Mouse (Mus musculus): Measurements from ENCODE around the gene Trpv2. TPM values are rescaled to one million over a fixed set of nuclear protein-coding genes. Genes with fewer than 3 reads are reported as not detected.

Trpv2 gene
- polyA plus RNA-seq, 1 experiment from 2014 or later = 19.8 TPM

- H3K4me3 ChIP-seq = no peak overlapping the region
- WGBS = 64% methylated on average over 4 of the region's 4 CpGs
- H3K27me3 ChIP-seq = no peaks in the 10 kb centered on the region
Observed at GRCm38 (mm10) chr11:62622850-62623249, 48.6 kb downstream of the Trpv2 start.

GRCm38 (mm10) chr11:62624341-62625291 is 50.3 kb downstream of the Trpv2 start:
- H3K36me3 ChIP-seq = no peaks in the 10 kb centered on the region
- H3K9me3 ChIP-seq = no peaks in the 10 kb centered on the region
- H3K27me3 ChIP-seq = no peaks in the 10 kb centered on the region
- 62% methylated on average over 10 of the region's 10 CpGs for WGBS
- no peak overlapping the region for H3K9ac ChIP-seq (replicated peaks)
- no peak overlapping the region for H3K4me3 ChIP-seq
- H3K4me2 ChIP-seq (replicated peaks) = no peak overlapping the region
- peak; percentile 83 for ATAC-seq (replicated peaks)
- peaks cover 29% of the 10 kb centered on the region for H3K4me1 ChIP-seq
- H3K27ac ChIP-seq (replicated peaks) = peak overlapping the region; percentile 88

More at GRCm38 (mm10) chr11:62622850-62623249, 48.6 kb downstream of the Trpv2 start:
- no peak for ATAC-seq (replicated peaks)
- Histone ChIP-seq H3K4me1 (peaks cover 15% of the 10 kb centered on the region), H3K9ac (replicated peaks) (no peak overlapping the region), H3K9me3 (no peaks in the 10 kb centered on the region), H3K27ac (replicated peaks) (no peak overlapping the region), H3K4me2 (replicated peaks) (no peak overlapping the region), H3K36me3 (no peaks in the 10 kb centered on the region)

GRCm38 (mm10) chr11:62629352-62630224 is 55.3 kb downstream of the Trpv2 start:
- no peaks in the 10 kb centered on the region for H3K36me3 ChIP-seq
- 0 out of 2 replicates have a peak overlapping the region, but pooled peaks have one; percentile 22 for H3K4me3 ChIP-seq
- H3K27me3 ChIP-seq = no peaks in the 10 kb centered on the region
- H3K9me3 ChIP-seq = no peaks in the 10 kb centered on the region
- H3K4me2 ChIP-seq (replicated peaks) = peak overlapping the region; percentile 46
- peak overlapping the region; percentile 80 for H3K27ac ChIP-seq (replicated peaks)
- H3K4me1 ChIP-seq = peaks cover 39% of the 10 kb centered on the region
- 4% methylated on average over 9 of the region's 9 CpGs for WGBS
- H3K9ac ChIP-seq (replicated peaks) = peak overlapping the region; percentile 31; the same call in 1 of the 2 replicates
- ATAC-seq (replicated peaks) = no peak

- 2% methylated on average over 11 of the region's 11 CpGs for WGBS
- peak; percentile 75 for ATAC-seq (replicated peaks)
- H3K4me3 ChIP-seq = peak overlapping the region; percentile 22
- no peaks in the 10 kb centered on the region for H3K9me3 ChIP-seq
- no peaks in the 10 kb centered on the region for H3K36me3 ChIP-seq
- H3K4me2 ChIP-seq (replicated peaks) = peak overlapping the region; percentile 46
- H3K4me1 ChIP-seq = peaks cover 33% of the 10 kb centered on the region
- H3K27me3 ChIP-seq = no peaks in the 10 kb centered on the region
- peak overlapping the region; percentile 31 for H3K9ac ChIP-seq (replicated peaks)
- peak overlapping the region; percentile 80 for H3K27ac ChIP-seq (replicated peaks)
Observed at GRCm38 (mm10) chr11:62630225-62630821, 56.0 kb downstream of the Trpv2 start.

- H3K27ac ChIP-seq (replicated peaks) = no peak overlapping the region
- H3K27me3 ChIP-seq = no peaks in the 10 kb centered on the region
- 22% methylated on average over 4 of the region's 4 CpGs for WGBS
- H3K9me3 ChIP-seq = no peaks in the 10 kb centered on the region
- no peaks in the 10 kb centered on the region for H3K36me3 ChIP-seq
- H3K4me2 ChIP-seq (replicated peaks) = no peak overlapping the region
- no peak overlapping the region for H3K9ac ChIP-seq (replicated peaks)
- 0 out of 2 replicates have a peak, but pooled peaks have one; percentile 26 for ATAC-seq (replicated peaks)
- H3K4me1 ChIP-seq = peaks cover 33% of the 10 kb centered on the region
- H3K4me3 ChIP-seq = no peak overlapping the region
Observed at GRCm38 (mm10) chr11:62631138-62631537, 56.9 kb downstream of the Trpv2 start.

- Histone ChIP-seq H3K4me2 (replicated peaks) (no peak overlapping the region), H3K27ac (replicated peaks) (no peak overlapping the region), H3K36me3 (no peaks in the 10 kb centered on the region), H3K4me3 (no peak overlapping the region), H3K9ac (replicated peaks) (no peak overlapping the region), H3K4me1 (peaks cover 21% of the 10 kb centered on the region), H3K27me3 (no peaks in the 10 kb centered on the region), H3K9me3 (no peaks in the 10 kb centered on the region)
- WGBS = 71% methylated on average over 3 of the region's 3 CpGs
- no peak for ATAC-seq (replicated peaks)
Observed at GRCm38 (mm10) chr11:62635406-62635805, 61.1 kb downstream of the Trpv2 start.

- H3K36me3 ChIP-seq = no peaks in the 10 kb centered on the region
- H3K4me2 ChIP-seq (replicated peaks) = no peak overlapping the region
- ATAC-seq (replicated peaks) = no peak
- no peaks in the 10 kb centered on the region for H3K9me3 ChIP-seq
- H3K4me1 ChIP-seq = peaks cover 12% of the 10 kb centered on the region; the same call in 1 of the 2 replicates
- H3K27me3 ChIP-seq = no peaks in the 10 kb centered on the region
- no peak overlapping the region for H3K9ac ChIP-seq (replicated peaks)
- H3K4me3 ChIP-seq = no peak overlapping the region
- H3K27ac ChIP-seq (replicated peaks) = no peak overlapping the region
- WGBS = 63% methylated on average over 11 of the region's 11 CpGs
Observed at GRCm38 (mm10) chr11:62636105-62636839, 62.0 kb downstream of the Trpv2 start.

- Histone ChIP-seq H3K27ac (replicated peaks) (no peak overlapping the region), H3K4me1 (peaks cover 13% of the 10 kb centered on the region; the same call in 1 of the 2 replicates), H3K4me2 (replicated peaks) (no peak overlapping the region), H3K27me3 (no peaks in the 10 kb centered on the region), H3K9me3 (no peaks in the 10 kb centered on the region), H3K4me3 (no peak overlapping the region), H3K9ac (replicated peaks) (no peak overlapping the region), H3K36me3 (no peaks in the 10 kb centered on the region)
- WGBS = 85% methylated on average over 3 of the region's 3 CpGs
- ATAC-seq (replicated peaks) = no peak
Observed at GRCm38 (mm10) chr11:62636840-62637221, 62.5 kb downstream of the Trpv2 start.

- Histone ChIP-seq H3K9me3 (no peaks in the 10 kb centered on the region), H3K4me3 (no peak overlapping the region)
- 77% methylated on average over 5 of the region's 5 CpGs for WGBS
Observed at GRCm38 (mm10) chr11:62637401-62637800, 63.1 kb downstream of the Trpv2 start.

GRCm38 (mm10) chr11:62637806-62638205 is 63.5 kb downstream of the Trpv2 start:
- H3K27ac ChIP-seq (replicated peaks) = no peak overlapping the region
- no peaks in the 10 kb centered on the region for H3K36me3 ChIP-seq
- no peak overlapping the region for H3K9ac ChIP-seq (replicated peaks)
- no peaks in the 10 kb centered on the region for H3K9me3 ChIP-seq
- WGBS = 84% methylated on average over 6 of the region's 6 CpGs
- H3K27me3 ChIP-seq = no peaks in the 10 kb centered on the region
- H3K4me2 ChIP-seq (replicated peaks) = no peak overlapping the region
- H3K4me1 ChIP-seq = peaks cover 22% of the 10 kb centered on the region
- no peak for ATAC-seq (replicated peaks)
- no peak overlapping the region for H3K4me3 ChIP-seq

More at GRCm38 (mm10) chr11:62637401-62637800, 63.1 kb downstream of the Trpv2 start:
- ATAC-seq (replicated peaks) = no peak
- H3K4me2 ChIP-seq (replicated peaks) = no peak overlapping the region
- no peak overlapping the region for H3K9ac ChIP-seq (replicated peaks)
- peaks cover 18% of the 10 kb centered on the region for H3K4me1 ChIP-seq
- no peaks in the 10 kb centered on the region for H3K27me3 ChIP-seq
- H3K27ac ChIP-seq (replicated peaks) = no peak overlapping the region
- H3K36me3 ChIP-seq = no peaks in the 10 kb centered on the region

- H3K4me2 ChIP-seq (replicated peaks) = no peak overlapping the region
- H3K27ac ChIP-seq (replicated peaks) = no peak overlapping the region
- peaks cover 28% of the 10 kb centered on the region for H3K4me1 ChIP-seq
- no peaks in the 10 kb centered on the region for H3K27me3 ChIP-seq
- no peak overlapping the region for H3K4me3 ChIP-seq
- H3K36me3 ChIP-seq = no peaks in the 10 kb centered on the region
- no peak for ATAC-seq (replicated peaks)
- 95% methylated on average over 4 of the region's 4 CpGs for WGBS
- H3K9ac ChIP-seq (replicated peaks) = no peak overlapping the region
- no peaks in the 10 kb centered on the region for H3K9me3 ChIP-seq
Observed at GRCm38 (mm10) chr11:62638402-62638801, 64.1 kb downstream of the Trpv2 start.

Measured in forebrain, embryonic 15.5 days (tissue).